Mouse (Mus musculus): Measurements from ENCODE around the gene Msmo1. TPM values are rescaled to one million over a fixed set of nuclear protein-coding genes. Genes with fewer than 3 reads are reported as not detected.

The Msmo1 gene
- polyA plus RNA-seq, 1 experiment from 2014 or later = 80.1 TPM

GRCm38 (mm10) chr8:64746215-64747058 lies 12.8 kb upstream of the Msmo1 start:
- H3K27me3 ChIP-seq = no peaks in the 10 kb centered on the region
- 86% methylated on average over 10 of the region's 10 CpGs for WGBS
- H3K9ac ChIP-seq = no peak overlapping the region
- H3K36me3 ChIP-seq = peaks cover 25% of the 10 kb centered on the region
- no peaks in the 10 kb centered on the region for H3K9me3 ChIP-seq
- no peak overlapping the region for H3K4me3 ChIP-seq
- no peak overlapping the region for H3K27ac ChIP-seq
- H3K4me1 ChIP-seq = no peaks in the 10 kb centered on the region
- no peak for ATAC-seq (ENCODE audit: low FRiP score, low read depth)
- no peak overlapping the region for H3K4me2 ChIP-seq (replicated peaks)

GRCm38 (mm10) chr8:64740547-64741211 lies 7.1 kb upstream of the Msmo1 start:
- Histone ChIP-seq H3K4me3 (no peak overlapping the region), H3K36me3 (peaks cover 6% of the 10 kb centered on the region), H3K27ac (no peak overlapping the region), H3K9ac (no peak overlapping the region), H3K9me3 (no peaks in the 10 kb centered on the region), H3K4me2 (replicated peaks) (no peak overlapping the region), H3K4me1 (no peaks in the 10 kb centered on the region), H3K27me3 (no peaks in the 10 kb centered on the region)
- 92% methylated on average over 13 of the region's 13 CpGs for WGBS
- ATAC-seq (ENCODE audit: low FRiP score, low read depth) = no peak

GRCm38 (mm10) chr8:64738916-64739315 lies 5.3 kb upstream of the Msmo1 start:
- H3K4me2 ChIP-seq (replicated peaks) = no peak overlapping the region

DNA sequence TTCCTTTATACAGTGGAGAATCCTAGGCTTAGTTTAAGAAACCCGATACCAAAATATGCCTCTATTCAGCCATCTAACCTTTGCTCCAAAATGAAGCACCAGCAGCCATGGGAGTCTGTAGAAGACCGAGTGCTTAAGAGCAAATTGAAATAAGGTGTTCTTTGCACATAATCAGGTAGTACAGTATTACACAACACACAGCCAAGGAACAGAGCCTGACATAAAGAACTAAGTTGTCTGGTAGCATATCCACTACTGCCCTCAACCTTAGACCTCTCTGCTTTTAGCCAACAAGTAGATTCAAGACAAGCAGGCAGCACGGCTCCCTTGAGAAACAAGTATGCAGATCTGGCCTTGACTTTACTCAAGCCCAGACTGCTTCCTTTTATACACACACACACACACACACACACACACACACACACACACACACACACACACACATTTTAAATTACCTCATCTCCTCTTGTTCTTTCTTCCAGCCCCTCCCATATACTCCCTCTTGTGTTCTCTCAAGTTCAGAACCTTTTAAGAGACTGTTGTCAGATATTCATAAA lies 3.3 kb upstream of the Msmo1 start:
- Histone ChIP-seq H3K27ac (no peak overlapping the region), H3K9me3 (no peaks in the 10 kb centered on the region), H3K27me3 (no peaks in the 10 kb centered on the region), H3K9ac (no peak overlapping the region), H3K4me1 (peaks cover 10% of the 10 kb centered on the region), H3K4me3 (no peak overlapping the region), H3K4me2 (replicated peaks) (no peak overlapping the region), H3K36me3 (peaks cover 6% of the 10 kb centered on the region; the same call in 1 of the 2 replicates)
- ATAC-seq (ENCODE audit: low FRiP score, low read depth) = no peak
- 84% methylated on average over 3 of the region's 3 CpGs for WGBS

More at GRCm38 (mm10) chr8:64738916-64739315, 5.3 kb upstream of the Msmo1 start:
- Histone ChIP-seq H3K4me1 (no peaks in the 10 kb centered on the region), H3K9me3 (no peaks in the 10 kb centered on the region), H3K4me3 (no peak overlapping the region), H3K36me3 (peaks cover 6% of the 10 kb centered on the region; the same call in 1 of the 2 replicates), H3K9ac (no peak overlapping the region), H3K27ac (no peak overlapping the region), H3K27me3 (no peaks in the 10 kb centered on the region)
- WGBS = 85% methylated on average over 1 of the region's 1 CpGs
- ATAC-seq (ENCODE audit: low FRiP score, low read depth) = no peak

- Histone ChIP-seq H3K27ac (no peak overlapping the region), H3K4me2 (replicated peaks) (no peak overlapping the region), H3K27me3 (no peaks in the 10 kb centered on the region), H3K9me3 (no peaks in the 10 kb centered on the region), H3K9ac (no peak overlapping the region), H3K4me3 (no peak overlapping the region), H3K4me1 (peaks cover 13% of the 10 kb centered on the region), H3K36me3 (peaks cover 10% of the 10 kb centered on the region)
- WGBS = 88% methylated on average over 8 of the region's 8 CpGs
- no peak for ATAC-seq (ENCODE audit: low FRiP score, low read depth)
Measured at GRCm38 (mm10) chr8:64735161-64735560, 1.6 kb upstream of the Msmo1 start.

DNA sequence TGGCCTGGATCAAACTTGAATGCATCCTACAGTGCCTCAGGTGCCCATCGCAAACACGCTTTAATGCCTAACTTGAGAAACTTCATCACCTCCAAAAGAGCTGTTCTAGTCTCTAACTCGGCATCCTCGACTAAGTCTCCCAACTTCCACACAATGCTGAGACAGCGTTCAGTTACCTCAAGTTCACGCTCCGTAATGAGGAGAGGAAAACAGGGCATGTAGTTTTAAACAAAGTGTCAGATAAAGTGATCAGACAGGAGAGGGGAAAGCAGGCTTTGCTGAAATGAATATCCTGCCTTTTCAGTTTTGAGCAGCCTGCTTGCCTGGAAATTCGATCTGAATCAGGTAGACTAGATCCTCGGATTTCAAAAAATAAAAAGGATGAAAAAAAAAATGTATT lies 996 bp downstream of the Msmo1 start:
- no peak for ATAC-seq (ENCODE audit: low FRiP score, low read depth)
- H3K4me2 ChIP-seq (replicated peaks) = peak overlapping the region; percentile 81
- 10% methylated on average over 9 of the region's 9 CpGs for WGBS
- H3K4me3 ChIP-seq = peak overlapping the region; percentile 81
- H3K9me3 ChIP-seq = no peaks in the 10 kb centered on the region
- H3K36me3 ChIP-seq = peaks cover 18% of the 10 kb centered on the region
- H3K4me1 ChIP-seq = peaks cover 13% of the 10 kb centered on the region
- 0 out of 2 replicates have a peak overlapping the region, but pooled peaks have one; percentile 15 for H3K27ac ChIP-seq
- H3K27me3 ChIP-seq = no peaks in the 10 kb centered on the region
- H3K9ac ChIP-seq = peak overlapping the region; percentile 70

DNA sequence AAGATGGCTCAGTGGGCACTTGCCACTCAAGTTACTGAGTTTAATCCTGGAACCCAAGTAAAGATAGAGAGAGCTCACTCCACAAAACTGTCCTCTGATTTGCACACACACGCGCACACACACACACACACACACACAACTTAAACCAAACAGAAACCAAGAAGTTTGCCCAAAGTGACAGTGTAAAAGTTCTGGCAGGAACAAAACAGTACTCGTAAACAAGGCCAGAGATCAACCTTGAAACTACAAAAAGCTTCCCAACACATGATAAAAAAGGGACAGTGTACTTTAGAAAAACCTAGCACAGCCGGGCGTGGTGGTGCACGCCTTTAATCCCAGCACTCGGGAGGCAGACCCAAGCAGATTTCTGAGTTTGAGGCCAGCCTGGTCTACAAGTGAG lies 5.4 kb downstream of the Msmo1 start:
- no peak for ATAC-seq (ENCODE audit: low FRiP score, low read depth)
- no peaks in the 10 kb centered on the region for H3K27me3 ChIP-seq
- peaks cover 56% of the 10 kb centered on the region for H3K36me3 ChIP-seq
- 91% methylated on average over 7 of the region's 7 CpGs for WGBS
- no peak overlapping the region for H3K4me2 ChIP-seq (replicated peaks)
- peaks cover 13% of the 10 kb centered on the region for H3K4me1 ChIP-seq
- no peak overlapping the region for H3K27ac ChIP-seq
- H3K9me3 ChIP-seq = no peaks in the 10 kb centered on the region
- H3K9ac ChIP-seq = no peak overlapping the region
- no peak overlapping the region for H3K4me3 ChIP-seq

- WGBS = 85% methylated on average over 4 of the region's 4 CpGs
- Histone ChIP-seq H3K4me1 (no peaks in the 10 kb centered on the region), H3K4me2 (replicated peaks) (no peak overlapping the region), H3K4me3 (no peak overlapping the region), H3K36me3 (peaks cover 68% of the 10 kb centered on the region), H3K27me3 (no peaks in the 10 kb centered on the region), H3K27ac (no peak overlapping the region), H3K9me3 (no peaks in the 10 kb centered on the region), H3K9ac (no peak overlapping the region)
- no peak for ATAC-seq (ENCODE audit: low FRiP score, low read depth)
Measured at GRCm38 (mm10) chr8:64726190-64726695, 7.3 kb downstream of the Msmo1 start.

- no peak for ATAC-seq (ENCODE audit: low FRiP score, low read depth)
- no peak overlapping the region for H3K9ac ChIP-seq
- no peaks in the 10 kb centered on the region for H3K9me3 ChIP-seq
- no peak overlapping the region for H3K4me2 ChIP-seq (replicated peaks)
- no peaks in the 10 kb centered on the region for H3K27me3 ChIP-seq
- peaks cover 76% of the 10 kb centered on the region for H3K36me3 ChIP-seq
- H3K27ac ChIP-seq = no peak overlapping the region
- 89% methylated on average over 2 of the region's 2 CpGs for WGBS
- H3K4me3 ChIP-seq = no peak overlapping the region
- H3K4me1 ChIP-seq = no peaks in the 10 kb centered on the region
Measured at GRCm38 (mm10) chr8:64723206-64723605, 10.4 kb downstream of the Msmo1 start.

DNA sequence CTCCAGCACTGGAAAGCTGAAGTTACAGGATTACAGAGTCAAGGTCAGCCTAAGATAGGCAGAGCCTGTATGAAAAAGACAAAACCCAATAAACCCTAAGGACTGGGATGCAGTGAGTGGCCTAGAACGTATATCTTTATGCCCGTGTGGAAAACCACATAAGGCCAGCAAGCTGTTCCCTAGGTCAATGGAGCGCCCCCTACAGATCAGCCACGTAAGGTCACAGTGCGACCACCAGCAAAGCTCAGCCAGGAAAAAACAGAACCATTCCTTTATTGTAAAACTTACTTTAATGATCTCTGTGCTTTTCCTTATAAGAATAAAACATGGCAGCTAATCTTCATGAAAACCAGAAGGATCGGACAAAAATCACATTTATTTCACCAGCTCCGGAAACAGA lies 15.7 kb downstream of the Msmo1 start:
- no peak overlapping the region for H3K9ac ChIP-seq
- H3K9me3 ChIP-seq = no peaks in the 10 kb centered on the region
- H3K27ac ChIP-seq = no peak overlapping the region
- WGBS = 83% methylated on average over 7 of the region's 7 CpGs
- no peak for ATAC-seq (ENCODE audit: low FRiP score, low read depth)
- no peaks in the 10 kb centered on the region for H3K27me3 ChIP-seq
- H3K36me3 ChIP-seq = peaks cover 57% of the 10 kb centered on the region
- H3K4me3 ChIP-seq = no peak overlapping the region
- H3K4me2 ChIP-seq (replicated peaks) = no peak overlapping the region
- H3K4me1 ChIP-seq = no peaks in the 10 kb centered on the region

GRCm38 (mm10) chr8:64712499-64712898 lies 21.1 kb downstream of the Msmo1 start:
- no peaks in the 10 kb centered on the region for H3K27me3 ChIP-seq
- no peak overlapping the region for H3K27ac ChIP-seq
- ATAC-seq (ENCODE audit: low FRiP score, low read depth) = no peak
- no peak overlapping the region for H3K9ac ChIP-seq
- H3K36me3 ChIP-seq = peaks cover 15% of the 10 kb centered on the region
- no peaks in the 10 kb centered on the region for H3K4me1 ChIP-seq
- no peaks in the 10 kb centered on the region for H3K9me3 ChIP-seq
- no peak overlapping the region for H3K4me3 ChIP-seq
- no peak overlapping the region for H3K4me2 ChIP-seq (replicated peaks)
- 88% methylated on average over 7 of the region's 7 CpGs for WGBS

GRCm38 (mm10) chr8:64711544-64711943 lies 22.0 kb downstream of the Msmo1 start:
- Histone ChIP-seq H3K9ac (no peak overlapping the region), H3K4me3 (no peak overlapping the region), H3K27me3 (no peaks in the 10 kb centered on the region), H3K27ac (no peak overlapping the region), H3K4me2 (replicated peaks) (no peak overlapping the region), H3K4me1 (no peaks in the 10 kb centered on the region), H3K9me3 (no peaks in the 10 kb centered on the region), H3K36me3 (peaks cover 6% of the 10 kb centered on the region)
- ATAC-seq (ENCODE audit: low FRiP score, low read depth) = no peak
- 22% methylated on average over 1 of the region's 1 CpGs for whole genome bisulfite sequencing
